Mouse (Mus musculus) thymus, adult 2 months (tissue): ENCODE measurements around the gene Slc26a5.

Experiments
- CTCF ChIP-seq: fragments of 200-500 bp; IDR thresholded peaks from 2 replicates; pipeline ENCODE4 v1.5.1; 2012; ENCODE audit warnings: mild to moderate bottlenecking, control low read depth, low read length, moderate library complexity, borderline replicate concordance; ENCODE audit not compliant: control insufficient read depth, poor library complexity, insufficient read depth; ENCODE audit errors: extremely low read depth
- POLR2A ChIP-seq: fragments of 200-500 bp; IDR thresholded peaks from 2 replicates; pipeline ENCODE4 v1.6.1; 2012; ENCODE audit warnings: mild to moderate bottlenecking, low read length, control low read depth, moderate library complexity; ENCODE audit not compliant: control insufficient read depth, poor library complexity, insufficient read depth; ENCODE audit errors: extremely low read depth

- TF ChIP-seq CTCF (no peak), POLR2A (no peak)
Observed at GRCm38 (mm10) chr5:21769841-21770240, 95.6 kb downstream of the Slc26a5 start.
